Mouse (Mus musculus): ENCODE data around the gene Kpna7. TPM values are rescaled to one million over a fixed set of nuclear protein-coding genes. Genes with fewer than 3 reads are reported as not detected.
A peak's percentile ranks its signal among the peaks of the same experiment; 100 is the strongest.

Gene Kpna7
- polyA plus RNA-seq, 1 experiment from 2014 or later = not detected

DNA sequence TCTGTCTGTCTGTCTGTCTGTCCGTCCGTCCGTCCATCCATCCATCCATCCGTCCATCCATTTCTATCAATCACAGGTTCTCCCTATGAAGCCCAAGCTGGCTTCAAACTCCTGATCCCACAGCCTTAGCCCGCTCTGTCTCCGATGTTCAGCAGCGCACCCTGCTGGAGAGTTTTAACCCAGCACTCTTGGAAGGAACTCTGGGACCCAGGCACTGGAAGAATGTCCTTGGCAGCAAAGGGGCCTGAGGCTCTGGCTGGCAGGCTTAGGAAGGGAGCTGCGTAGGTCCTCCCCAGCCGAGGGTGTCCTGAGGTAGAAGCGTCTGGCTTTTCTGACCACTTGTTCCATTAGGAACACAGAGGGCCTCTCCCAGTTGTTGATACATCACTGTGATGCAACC lies 33.1 kb upstream of the Kpna7 start:
- no peaks in the 10 kb centered on the region for H3K9me3 ChIP-seq (replicated peaks)
- no peak overlapping the region for H3K4me3 ChIP-seq (replicated peaks)
- H3K9ac ChIP-seq (replicated peaks) = no peak overlapping the region
- H3K27me3 ChIP-seq (replicated peaks) = peaks cover 20% of the 10 kb centered on the region
- ATAC-seq (ENCODE audit: low FRiP score) = no peak
- H3K4me1 ChIP-seq = peaks cover 17% of the 10 kb centered on the region
- H3K36me3 ChIP-seq = no peaks in the 10 kb centered on the region
- peak overlapping the region; percentile 15 for H3K4me2 ChIP-seq
- WGBS = 52% methylated on average over 10 of the region's 10 CpGs
- peak overlapping the region; percentile 23; the same call in 1 of the 2 replicates for H3K27ac ChIP-seq (replicated peaks)

DNA sequence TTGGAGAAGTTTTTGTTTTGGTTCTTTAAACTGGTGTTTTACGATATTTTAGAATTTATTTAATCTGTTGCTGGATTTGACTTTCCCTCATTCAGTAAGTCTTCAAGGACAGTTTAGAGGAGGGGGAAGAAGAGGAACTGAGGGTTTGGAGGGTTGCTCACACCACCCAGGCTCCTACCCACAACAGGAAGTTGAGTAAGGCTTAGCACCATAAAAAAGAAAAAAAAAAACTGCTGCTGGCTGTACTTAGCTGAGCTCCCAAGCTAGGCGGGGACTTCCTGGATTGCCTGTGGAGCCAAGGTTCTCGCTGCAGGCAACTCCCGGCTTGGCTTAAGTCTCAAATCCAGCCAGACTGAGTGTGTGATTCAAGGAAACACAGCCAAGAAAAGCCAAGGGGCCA lies 32.5 kb upstream of the Kpna7 start:
- Histone ChIP-seq H3K4me1 (peaks cover 17% of the 10 kb centered on the region), H3K36me3 (0 out of 2 replicates have a peak, but pooled peaks cover under 1% of the 10 kb centered on the region), H3K4me3 (replicated peaks) (no peak overlapping the region), H3K9ac (replicated peaks) (no peak overlapping the region), H3K4me2 (peak overlapping the region; percentile 60), H3K27ac (replicated peaks) (peak overlapping the region; percentile 43; the same call in 1 of the 2 replicates), H3K9me3 (replicated peaks) (no peaks in the 10 kb centered on the region), H3K27me3 (replicated peaks) (peaks cover 20% of the 10 kb centered on the region)
- WGBS = 47% methylated on average over 4 of the region's 4 CpGs
- no peak for ATAC-seq (ENCODE audit: low FRiP score)

DNA sequence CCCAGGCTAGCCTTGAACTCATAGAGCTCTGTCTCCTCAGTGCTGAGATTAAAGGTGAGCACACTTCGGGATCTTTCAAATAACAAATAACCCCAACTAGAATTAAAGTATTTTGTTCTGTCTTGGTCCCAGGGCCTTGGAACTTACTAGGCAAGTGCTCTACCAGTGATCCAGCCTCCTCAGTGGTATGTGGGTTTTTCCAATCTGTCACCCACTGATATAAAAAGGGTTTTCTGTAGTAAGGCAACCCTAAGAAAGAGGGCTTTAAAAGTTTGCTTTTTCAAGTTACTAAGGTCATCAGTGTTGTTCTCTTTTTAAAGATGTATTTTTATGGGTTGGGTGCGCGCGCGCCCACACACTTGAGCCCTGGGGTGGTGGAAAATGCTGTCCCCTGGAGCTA lies 31.9 kb upstream of the Kpna7 start:
- no peaks in the 10 kb centered on the region for H3K9me3 ChIP-seq (replicated peaks)
- peaks cover 17% of the 10 kb centered on the region for H3K4me1 ChIP-seq
- H3K9ac ChIP-seq (replicated peaks) = no peak overlapping the region
- peaks cover 20% of the 10 kb centered on the region for H3K27me3 ChIP-seq (replicated peaks)
- H3K27ac ChIP-seq (replicated peaks) = peak overlapping the region; percentile 43; the same call in 1 of the 2 replicates
- no peak for ATAC-seq (ENCODE audit: low FRiP score)
- H3K36me3 ChIP-seq = 0 out of 2 replicates have a peak, but pooled peaks cover 6% of the 10 kb centered on the region
- no peak overlapping the region for H3K4me3 ChIP-seq (replicated peaks)
- H3K4me2 ChIP-seq = peak overlapping the region; percentile 60
- WGBS = 93% methylated on average over 5 of the region's 5 CpGs

DNA sequence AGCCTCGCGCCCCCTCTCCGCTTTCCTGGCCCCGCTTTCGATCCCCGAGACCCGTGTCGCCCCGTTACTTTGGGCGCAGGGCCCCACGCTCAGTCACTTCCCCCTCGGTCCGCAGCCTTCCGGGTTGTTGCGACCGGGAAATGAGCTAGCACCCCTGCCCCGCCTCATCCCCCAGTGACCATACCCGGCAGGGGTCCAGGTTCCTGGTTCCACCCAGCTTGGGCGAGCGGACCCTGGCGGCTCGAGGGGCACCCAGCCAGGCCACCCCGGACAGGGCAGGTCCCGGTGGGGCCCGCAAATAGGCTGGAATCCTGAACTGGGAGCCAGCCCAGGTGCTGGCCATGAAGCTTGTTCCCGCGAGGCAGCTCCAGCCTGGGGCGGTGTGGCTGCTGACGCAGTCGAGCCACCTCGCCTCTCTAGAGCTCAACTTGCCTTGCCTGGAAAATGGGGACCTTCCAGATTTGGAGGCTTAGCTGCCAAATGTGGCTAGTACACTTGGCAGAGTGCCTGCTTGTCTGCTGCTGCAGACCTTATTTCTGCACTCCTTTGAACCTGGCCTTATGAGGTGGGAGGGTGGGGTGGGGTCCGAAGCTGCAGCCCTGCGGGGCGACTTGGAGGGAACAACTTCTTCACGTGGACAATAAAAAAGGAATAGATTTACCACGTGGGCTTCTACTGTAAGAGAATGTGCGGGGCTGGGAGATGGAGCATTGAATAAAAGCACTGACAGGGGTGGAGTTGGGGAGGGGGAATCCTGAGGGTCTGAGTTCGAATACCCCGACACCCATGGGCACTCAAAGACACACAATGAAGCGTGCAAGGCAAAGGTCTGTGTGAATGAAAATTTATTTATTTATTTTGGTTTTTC lies 31.0 kb upstream of the Kpna7 start:
- Histone ChIP-seq H3K27me3 (replicated peaks) (peaks cover 20% of the 10 kb centered on the region), H3K4me3 (replicated peaks) (peak overlapping the region; percentile 41), H3K9ac (replicated peaks) (peak overlapping the region; percentile 36), H3K27ac (replicated peaks) (no peak overlapping the region), H3K9me3 (replicated peaks) (no peaks in the 10 kb centered on the region), H3K36me3 (peaks cover 15% of the 10 kb centered on the region), H3K4me2 (peak overlapping the region; percentile 60), H3K4me1 (peaks cover 17% of the 10 kb centered on the region)
- 15% methylated on average over 40 of the region's 40 CpGs for WGBS
- no peak for ATAC-seq (ENCODE audit: low FRiP score)

DNA sequence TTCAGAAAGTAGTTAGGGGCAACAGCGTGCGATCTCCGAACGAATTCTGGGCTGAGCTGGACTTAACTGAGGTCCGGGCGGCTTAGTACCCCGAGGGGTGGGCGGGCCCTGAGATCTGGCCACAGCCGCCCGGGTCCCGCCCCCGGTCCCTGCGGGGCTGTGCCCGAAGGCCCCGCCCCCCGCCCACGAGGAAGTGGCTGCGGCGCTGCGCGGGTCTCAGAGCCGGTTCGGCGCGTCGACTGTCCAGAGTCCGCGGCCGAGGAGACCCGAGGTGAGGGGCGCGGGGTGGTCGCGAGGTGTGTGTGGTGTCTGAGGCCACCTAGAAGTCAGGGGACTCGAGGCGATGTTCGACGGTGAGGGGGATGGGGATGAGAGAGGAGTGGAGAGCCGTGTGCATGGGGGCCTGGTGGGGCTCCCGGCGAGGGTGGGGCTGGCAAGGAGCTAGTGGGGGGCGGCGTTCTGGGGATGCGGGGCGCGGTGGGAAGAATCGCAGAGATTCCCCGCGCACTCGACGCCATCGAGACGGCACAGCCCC lies 30.3 kb upstream of the Kpna7 start, which contains the start of gene Arpc1b:
Gene Arpc1b (plus strand): TSS at position 145 of the 535 bp plus-strand sequence.
- peak within 1 kb of the TSS; percentile 36 for H3K9ac ChIP-seq (replicated peaks)
- H3K27me3 ChIP-seq (replicated peaks) = peaks cover 20% of the 10 kb centered on the region
- no peaks in the 10 kb centered on the region for H3K9me3 ChIP-seq (replicated peaks)
- peak; percentile 45; the same call in 1 of the 2 replicates for ATAC-seq (ENCODE audit: low FRiP score)
- H3K4me2 ChIP-seq = peak within 1 kb of the TSS; percentile 60
- peaks cover 22% of the 10 kb centered on the region for H3K36me3 ChIP-seq
- H3K4me1 ChIP-seq = peaks cover 17% of the 10 kb centered on the region
- peak within 1 kb of the TSS; percentile 41 for H3K4me3 ChIP-seq (replicated peaks)
- WGBS = under 1% methylated on average over 51 of the region's 53 CpGs
- no peak within 1 kb of the TSS for H3K27ac ChIP-seq (replicated peaks)

DNA sequence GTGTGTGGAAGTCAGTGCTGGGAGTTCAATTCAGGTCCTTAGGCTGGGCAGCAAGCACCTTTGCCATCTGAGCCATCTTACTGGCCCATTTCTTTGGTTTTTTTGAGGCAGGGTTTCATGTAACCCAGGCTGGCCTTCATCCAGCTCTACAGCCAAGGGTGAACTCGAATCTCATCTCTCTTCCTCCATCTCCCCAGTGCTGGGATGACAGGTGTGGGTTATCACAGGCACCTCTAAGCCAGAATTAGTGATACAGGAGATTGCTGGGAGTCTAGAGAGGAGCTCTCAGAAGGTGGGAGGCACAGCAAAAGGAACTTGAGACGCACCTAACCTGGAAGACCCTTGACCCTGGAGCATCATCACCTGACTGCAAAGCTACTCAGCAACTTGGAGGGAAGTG lies 29.6 kb upstream of the Kpna7 start:
- 42% methylated on average over 2 of the region's 2 CpGs for WGBS
- Histone ChIP-seq H3K4me1 (peaks cover 17% of the 10 kb centered on the region), H3K4me3 (replicated peaks) (peak overlapping the region; percentile 41; the same call in 1 of the 2 replicates), H3K36me3 (peaks cover 28% of the 10 kb centered on the region), H3K9me3 (replicated peaks) (no peaks in the 10 kb centered on the region), H3K27me3 (replicated peaks) (peaks cover 20% of the 10 kb centered on the region), H3K27ac (replicated peaks) (no peak overlapping the region), H3K4me2 (peak overlapping the region; percentile 60), H3K9ac (replicated peaks) (no peak overlapping the region)
- ATAC-seq (ENCODE audit: low FRiP score) = no peak

DNA sequence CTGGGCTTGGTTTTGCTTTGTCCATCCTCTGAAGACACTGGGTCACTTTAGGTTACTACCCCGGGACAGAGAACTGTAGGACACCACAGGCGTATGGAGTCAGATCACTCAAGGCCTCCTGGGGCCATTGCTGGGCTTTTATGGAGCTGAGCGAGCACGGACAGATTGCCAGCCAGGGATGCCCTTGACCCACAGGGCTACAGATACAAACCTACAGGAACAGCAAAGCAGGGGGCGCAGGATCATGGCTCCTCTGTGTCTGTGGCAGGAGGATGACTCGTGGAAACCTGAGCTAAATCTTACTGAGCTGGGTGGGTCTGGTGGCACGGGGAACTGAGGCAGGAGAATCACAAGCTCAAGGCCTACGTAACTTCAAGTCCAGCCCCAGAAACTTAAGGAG lies 28.7 kb upstream of the Kpna7 start:
- H3K27me3 ChIP-seq (replicated peaks) = peaks cover 20% of the 10 kb centered on the region
- H3K36me3 ChIP-seq = peaks cover 36% of the 10 kb centered on the region
- 75% methylated on average over 8 of the region's 8 CpGs for WGBS
- H3K9ac ChIP-seq (replicated peaks) = no peak overlapping the region
- no peaks in the 10 kb centered on the region for H3K9me3 ChIP-seq (replicated peaks)
- no peak overlapping the region for H3K4me2 ChIP-seq
- no peak overlapping the region for H3K4me3 ChIP-seq (replicated peaks)
- H3K4me1 ChIP-seq = peaks cover 17% of the 10 kb centered on the region
- no peak overlapping the region for H3K27ac ChIP-seq (replicated peaks)
- ATAC-seq (ENCODE audit: low FRiP score) = no peak

DNA sequence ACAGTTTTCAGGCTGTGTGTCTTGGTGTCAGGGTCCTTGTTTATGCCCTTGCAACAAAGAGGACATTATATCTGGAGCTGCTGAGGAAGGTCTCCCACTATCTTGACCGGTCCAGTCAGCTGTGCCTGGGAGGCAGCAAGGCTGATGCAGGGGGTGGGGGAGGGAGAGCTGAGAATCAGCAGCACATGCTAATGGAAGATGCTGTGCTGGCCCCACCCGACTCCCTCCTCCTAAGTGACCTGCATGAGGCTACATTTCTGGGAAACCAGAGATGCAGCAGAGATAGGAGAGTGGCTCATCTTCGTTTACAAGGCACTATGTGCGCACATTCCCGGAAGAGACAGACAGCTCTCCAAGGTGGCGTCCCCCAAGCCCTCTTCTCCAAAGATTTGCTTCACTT lies 26.6 kb upstream of the Kpna7 start:
- Histone ChIP-seq H3K27me3 (replicated peaks) (peaks cover 15% of the 10 kb centered on the region), H3K4me3 (replicated peaks) (no peak overlapping the region), H3K27ac (replicated peaks) (no peak overlapping the region), H3K9ac (replicated peaks) (no peak overlapping the region), H3K9me3 (replicated peaks) (no peaks in the 10 kb centered on the region), H3K4me1 (peaks cover 14% of the 10 kb centered on the region), H3K4me2 (no peak overlapping the region), H3K36me3 (peaks cover 57% of the 10 kb centered on the region)
- no peak for ATAC-seq (ENCODE audit: low FRiP score)
- WGBS = 90% methylated on average over 6 of the region's 6 CpGs

DNA sequence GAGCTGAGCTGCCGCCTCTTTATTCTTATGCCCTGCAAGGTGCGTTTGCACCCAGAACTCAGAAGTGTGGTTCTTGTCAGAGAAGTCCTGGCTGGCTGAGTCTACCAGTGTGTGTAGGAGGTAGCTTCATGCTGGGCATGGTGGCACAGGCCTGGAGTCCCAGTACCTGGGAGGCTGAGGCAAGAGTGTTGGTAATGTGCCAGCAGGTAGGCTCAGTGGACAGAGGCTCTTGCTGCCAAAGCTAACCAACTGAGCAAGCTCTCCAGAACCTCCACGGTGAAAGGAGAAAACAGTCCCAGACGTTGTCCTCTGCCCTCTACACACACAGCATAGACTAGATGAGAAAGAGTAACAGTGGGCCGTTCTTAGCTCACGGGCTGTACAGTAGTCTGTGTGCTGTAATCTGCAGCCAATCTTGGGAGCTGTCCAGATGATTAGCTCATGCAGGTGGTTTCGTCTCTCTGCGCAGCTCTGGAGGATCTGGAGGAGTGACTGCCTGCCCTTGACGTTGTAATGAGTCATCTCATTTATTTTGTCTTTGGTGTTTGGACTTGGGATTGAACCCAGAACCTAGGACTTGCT lies 22.0 kb upstream of the Kpna7 start:
- peaks cover 94% of the 10 kb centered on the region for H3K36me3 ChIP-seq
- H3K9ac ChIP-seq (replicated peaks) = no peak overlapping the region
- no peak overlapping the region for H3K27ac ChIP-seq (replicated peaks)
- no peaks in the 10 kb centered on the region for H3K9me3 ChIP-seq (replicated peaks)
- no peak overlapping the region for H3K4me2 ChIP-seq
- H3K4me1 ChIP-seq = no peaks in the 10 kb centered on the region
- ATAC-seq (ENCODE audit: low FRiP score) = no peak
- no peak overlapping the region for H3K4me3 ChIP-seq (replicated peaks)
- 94% methylated on average over 9 of the region's 9 CpGs for WGBS
- no peaks in the 10 kb centered on the region for H3K27me3 ChIP-seq (replicated peaks)

DNA sequence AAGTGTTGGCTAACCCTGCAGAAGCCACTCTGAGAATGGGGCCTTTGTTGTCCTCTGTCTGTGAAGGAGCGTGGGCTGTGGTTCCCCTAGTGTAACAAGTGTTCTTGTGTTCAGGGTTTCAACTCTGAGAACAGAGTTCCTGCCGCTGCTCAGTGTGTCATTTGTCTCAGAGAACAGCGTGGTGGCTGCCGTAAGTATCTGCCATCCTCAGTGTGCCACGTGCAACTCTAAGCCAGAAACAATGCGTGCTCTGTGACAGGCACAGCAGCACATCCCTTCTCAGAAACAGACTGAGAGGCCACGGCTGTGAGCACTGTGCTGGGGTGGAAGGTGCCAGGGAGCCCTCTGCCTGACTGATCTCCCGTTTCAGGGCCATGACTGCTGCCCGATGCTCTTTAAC lies 20.5 kb upstream of the Kpna7 start:
- Histone ChIP-seq H3K9me3 (replicated peaks) (no peaks in the 10 kb centered on the region), H3K9ac (replicated peaks) (no peak overlapping the region), H3K4me2 (no peak overlapping the region), H3K4me1 (no peaks in the 10 kb centered on the region), H3K4me3 (replicated peaks) (no peak overlapping the region), H3K27me3 (replicated peaks) (no peaks in the 10 kb centered on the region), H3K27ac (replicated peaks) (no peak overlapping the region), H3K36me3 (peaks cover 93% of the 10 kb centered on the region)
- WGBS = 81% methylated on average over 9 of the region's 9 CpGs
- ATAC-seq (ENCODE audit: low FRiP score) = 0 out of 2 replicates have a peak, but pooled peaks have one; percentile 57

DNA sequence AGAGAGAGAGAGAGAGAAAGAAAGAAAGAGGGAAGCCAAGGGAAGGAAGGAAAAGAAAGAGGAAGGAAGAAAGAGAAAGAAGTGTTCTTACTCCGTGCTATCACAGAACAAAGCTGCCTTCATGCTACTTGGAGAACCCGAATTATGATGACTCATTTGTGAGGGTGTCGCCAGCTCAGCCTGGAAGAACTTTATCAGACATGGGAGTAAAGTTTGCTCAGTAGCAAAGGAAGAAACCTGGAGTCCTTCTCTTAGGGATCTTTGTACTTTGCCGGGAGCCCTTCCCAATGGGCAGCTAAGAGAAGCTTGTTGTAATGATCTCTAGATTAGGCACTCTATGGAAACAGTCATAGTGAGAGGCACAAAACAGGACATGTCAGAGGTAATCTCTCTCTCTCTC lies 18.9 kb upstream of the Kpna7 start:
- Histone ChIP-seq H3K27me3 (replicated peaks) (no peaks in the 10 kb centered on the region), H3K36me3 (peaks cover 95% of the 10 kb centered on the region), H3K4me3 (replicated peaks) (no peak overlapping the region), H3K9ac (replicated peaks) (no peak overlapping the region), H3K27ac (replicated peaks) (no peak overlapping the region), H3K9me3 (replicated peaks) (no peaks in the 10 kb centered on the region), H3K4me2 (no peak overlapping the region), H3K4me1 (no peaks in the 10 kb centered on the region)
- WGBS = 87% methylated on average over 4 of the region's 4 CpGs
- no peak for ATAC-seq (ENCODE audit: low FRiP score)

Data from neural tube, embryonic 15.5 days (tissue).